Mouse (Mus musculus) liver, adult 10 weeks (tissue): ENCODE measurements around the gene Vcam1. TPM values are rescaled to one million over a fixed set of nuclear protein-coding genes. Genes with fewer than 3 reads are reported as not detected.

Experiments
- polyA plus RNA-seq: library from polyadenylated mRNA; stranded (reverse); fragments of 350-450 nt; fragmentation: Illumina TruSeq; extraction: RNeasy Lipid Tissue Mini Kit (QIAGEN cat#74804); gene quantifications from one replicate; pipeline ENCODE4 v1.2.3, GENCODE M21; 2014; ENCODE audit warnings: low read depth, low replicate concordance

Vcam1 gene
- 10.2 TPM for polyA plus RNA-seq

GRCm38 (mm10) chr3:116129259-116129738 lies at the start of gene Vcam1:
Gene Vcam1 (minus strand): TSS chr3:116129688.

Other genes with a start within 250 kb of the Vcam1 start
- 7.2 TPM for gene Dph5, start 241.9 kb downstream of the Vcam1 start, polyA plus RNA-seq
- 14.2 TPM for gene Slc30a7, start 122.3 kb downstream of the Vcam1 start, polyA plus RNA-seq
- 7.1 TPM for gene Extl2, start 122.2 kb downstream of the Vcam1 start, polyA plus RNA-seq
- gene Gpr88, start 123.8 kb upstream of the Vcam1 start, polyA plus RNA-seq = not detected